Mouse (Mus musculus): ENCODE data around the gene Jph4.

Gene Jph4

GRCm38 (mm10) chr14:55116425-55117200, at the start of gene Jph4:
Gene Jph4 (minus strand): TSS chr14:55116935.
- DNase-seq, result peak; percentile 82

DNA sequence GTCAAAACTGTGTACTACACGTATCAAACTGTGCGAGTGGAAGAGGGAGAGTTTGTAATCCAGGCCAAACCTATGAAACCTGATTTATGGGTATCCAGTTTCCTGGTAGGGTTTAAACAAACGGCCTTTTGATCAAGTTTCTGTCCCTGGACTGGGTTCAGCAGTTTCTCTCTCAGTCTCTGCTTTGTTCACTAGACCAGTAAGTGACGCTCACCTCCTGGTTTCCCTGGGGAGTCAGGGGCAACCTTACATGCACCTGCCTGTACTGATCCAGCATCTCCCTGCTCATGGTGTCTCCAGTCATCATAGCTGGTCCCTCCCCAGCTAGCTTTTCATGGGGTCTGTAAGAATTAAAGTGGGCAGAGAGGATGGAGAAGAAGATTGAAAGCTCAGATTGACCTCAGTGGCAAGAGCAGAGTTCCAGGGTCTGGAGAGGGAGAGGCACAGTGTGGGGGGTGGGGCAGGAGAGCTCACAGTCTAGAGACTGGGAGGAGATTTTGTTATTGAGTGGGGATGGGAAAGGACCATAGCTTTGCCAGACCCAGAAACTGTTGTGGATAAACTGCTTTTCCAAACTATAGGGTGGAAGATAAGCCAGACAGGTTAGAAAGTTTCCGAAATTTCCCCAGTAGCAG, 47.6 kb upstream of the Jph4 start:
- no peak for DNase-seq

- no peak for DNase-seq
Measured at GRCm38 (mm10) chr14:55162168-55162567, 45.4 kb upstream of the Jph4 start.

DNA sequence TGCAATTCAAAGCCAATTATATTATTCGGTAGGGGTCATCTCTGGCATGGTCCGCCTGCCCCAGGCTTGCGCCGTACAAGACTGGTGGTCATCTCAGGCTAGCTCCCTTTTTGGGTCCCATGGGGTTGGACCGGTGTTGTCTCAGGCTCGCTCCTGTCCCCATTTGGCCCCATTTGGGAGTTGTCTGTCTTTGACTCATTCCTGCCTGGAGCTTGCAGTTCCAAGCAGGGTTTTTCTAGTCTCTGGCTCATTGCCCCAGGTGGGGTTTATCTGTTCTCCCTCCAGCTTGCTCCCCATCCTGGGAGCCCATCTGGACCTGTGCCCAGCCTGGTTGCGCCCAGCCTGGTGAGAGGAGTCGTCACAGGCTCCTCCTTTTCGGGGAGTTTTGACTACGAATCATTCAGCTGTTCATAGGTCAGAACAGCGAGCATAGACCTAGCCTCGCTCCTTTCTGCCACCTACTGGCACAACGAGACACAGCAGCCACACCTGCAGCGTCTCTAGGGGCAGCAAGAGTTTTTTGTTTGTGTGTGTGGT, 44.4 kb upstream of the Jph4 start:
- DNase-seq, result peak; percentile 71

DNA sequence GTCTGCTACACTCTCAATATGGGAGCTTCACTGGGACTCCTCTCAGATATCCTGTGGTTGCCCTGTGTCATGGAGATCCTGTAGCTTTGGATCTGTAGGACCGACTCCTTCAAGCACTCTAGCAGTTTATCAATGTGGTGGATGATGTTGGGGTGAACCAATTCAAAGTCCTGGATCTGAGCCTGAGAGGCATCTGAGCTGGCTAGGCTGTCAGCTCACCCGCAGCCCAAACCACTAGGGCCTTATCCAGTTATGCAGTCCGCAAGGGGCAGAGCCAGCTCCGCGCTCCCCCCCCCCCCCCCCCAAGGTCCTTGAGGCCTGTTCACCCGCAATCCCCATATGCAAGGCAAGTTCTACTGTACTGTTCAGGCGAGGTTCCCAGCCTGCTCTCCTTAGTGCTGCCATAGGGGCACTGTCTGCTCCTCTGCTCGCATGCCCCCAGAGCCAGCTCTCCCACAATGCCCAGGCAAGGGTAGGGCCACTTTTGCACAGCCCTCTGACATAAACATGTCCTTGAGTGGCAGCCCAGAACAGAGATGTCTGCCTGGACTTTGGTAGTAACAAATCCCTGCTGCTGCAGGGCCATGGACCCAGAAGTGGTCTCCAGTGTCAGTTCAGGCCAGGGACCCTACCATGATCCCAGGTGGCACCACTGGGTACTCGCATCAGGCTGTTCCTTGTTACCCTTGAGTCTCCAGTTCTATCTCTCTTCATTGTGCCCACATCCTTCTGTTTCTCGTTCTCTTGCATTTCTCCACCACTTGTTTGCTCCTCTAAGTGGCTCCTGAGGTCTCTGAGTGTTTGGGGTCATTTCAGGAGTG, 43.7 kb upstream of the Jph4 start:
- DNase-seq, result no peak

- no peak for DNase-seq
Measured at GRCm38 (mm10) chr14:55157322-55158065, 40.8 kb upstream of the Jph4 start.

DNA sequence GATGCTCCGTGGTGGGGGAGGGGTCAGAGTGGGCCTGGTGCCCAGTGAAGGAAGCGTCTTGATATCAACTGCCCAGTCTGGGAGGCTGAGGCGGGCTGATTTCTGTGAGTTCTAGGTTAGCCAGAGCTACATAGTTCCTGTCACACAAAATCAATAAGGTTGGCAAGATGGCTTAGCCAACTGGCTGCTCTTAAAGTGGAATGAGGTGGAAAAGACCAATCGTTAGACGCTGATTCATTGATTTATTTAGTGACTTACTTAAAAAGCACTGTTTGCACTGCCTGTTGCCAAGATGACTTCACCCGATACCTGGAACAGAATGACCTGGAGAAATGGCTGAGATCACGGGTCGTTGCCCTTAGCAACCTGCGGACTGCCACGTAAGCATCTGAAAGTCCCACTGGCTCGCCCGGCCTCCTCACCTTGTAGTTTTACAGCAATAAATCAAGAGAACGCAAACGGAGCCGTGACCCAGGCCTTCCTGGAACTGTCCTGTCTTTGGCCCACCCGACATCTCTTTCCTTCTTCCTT, 36.3 kb upstream of the Jph4 start:
- DNase-seq, result no peak

DNA sequence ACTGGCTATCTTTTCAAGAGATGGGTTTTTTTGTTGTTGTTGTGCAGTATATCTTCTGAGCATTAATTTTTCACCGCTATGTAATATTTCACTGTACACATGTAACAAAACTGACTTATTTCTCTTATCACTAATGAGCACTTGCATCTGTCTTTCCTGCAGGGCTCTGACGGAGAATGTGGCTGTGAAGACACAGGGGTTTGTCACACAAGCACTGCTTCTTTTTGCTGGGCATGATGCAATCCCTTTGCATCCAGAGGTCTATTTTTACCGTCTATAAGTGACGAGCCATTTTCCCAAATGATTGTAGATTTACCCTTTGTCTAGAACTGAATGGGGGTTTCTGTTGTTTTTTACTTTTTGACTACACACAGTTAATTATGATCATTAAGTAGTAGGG, 35.4 kb upstream of the Jph4 start:
- DNase-seq, result no peak

- DNase-seq, result no peak
Measured at GRCm38 (mm10) chr14:55150985-55151384, 34.2 kb upstream of the Jph4 start.

- DNase-seq, result no peak
Measured at GRCm38 (mm10) chr14:55149041-55149440, 32.3 kb upstream of the Jph4 start.

DNA sequence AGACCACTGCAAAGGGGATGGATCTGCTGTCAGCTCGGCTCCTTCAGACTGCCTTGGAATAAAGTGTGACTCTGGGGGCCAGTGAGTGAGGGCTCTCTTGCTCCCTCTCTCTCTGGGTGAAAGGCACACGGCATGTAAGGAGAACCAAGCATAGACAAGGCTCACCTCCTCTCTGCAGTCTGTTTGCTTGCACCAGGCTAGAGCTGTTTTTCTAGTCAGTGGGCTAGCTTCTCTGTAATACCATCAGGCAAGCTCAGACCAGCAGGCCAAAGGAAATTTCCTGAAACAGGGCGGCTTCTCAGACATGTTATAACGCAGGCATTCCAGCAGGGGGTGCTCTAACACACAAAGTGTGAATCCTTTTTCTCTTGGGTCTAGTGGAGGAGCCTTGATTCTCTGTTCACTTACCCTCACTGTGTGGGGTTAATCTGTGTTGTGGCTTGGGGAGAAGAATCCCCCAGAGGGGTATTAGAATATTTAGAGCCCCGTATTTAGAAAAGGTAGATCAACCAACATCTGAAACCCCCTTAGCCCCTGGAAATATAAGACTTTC, 31.7 kb upstream of the Jph4 start:
- peak; percentile 39 for DNase-seq

DNA sequence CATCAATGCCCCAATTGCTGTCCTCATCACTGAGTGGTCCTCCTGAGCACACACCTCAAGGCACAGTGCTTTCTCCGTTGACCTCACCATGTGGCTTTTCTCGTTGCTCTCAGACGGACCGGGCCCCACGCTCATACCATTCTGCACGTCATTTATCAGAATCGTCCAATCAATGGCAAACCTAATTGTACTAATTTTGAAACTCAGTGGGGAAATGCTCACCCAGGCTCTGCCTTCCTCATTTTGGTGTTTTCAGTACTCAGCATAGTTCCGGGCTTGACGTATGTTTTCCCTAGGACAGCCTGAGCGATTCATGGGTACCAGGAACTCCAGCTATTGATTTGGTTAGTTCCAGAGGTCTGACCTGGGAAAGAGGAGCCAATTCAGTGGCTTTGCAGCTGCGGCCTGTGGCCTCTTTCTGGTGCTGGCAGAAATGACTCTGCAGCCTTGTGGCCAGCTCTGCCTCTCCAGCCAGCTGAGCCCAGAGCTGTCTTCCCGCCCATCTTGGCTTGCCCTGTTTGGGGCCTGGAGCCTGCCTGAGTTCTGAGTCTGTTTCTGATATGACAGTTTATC, 30.2 kb upstream of the Jph4 start:
- DNase-seq, result no peak

GRCm38 (mm10) chr14:55146324-55146723, 29.6 kb upstream of the Jph4 start:
- no peak for DNase-seq

DNA sequence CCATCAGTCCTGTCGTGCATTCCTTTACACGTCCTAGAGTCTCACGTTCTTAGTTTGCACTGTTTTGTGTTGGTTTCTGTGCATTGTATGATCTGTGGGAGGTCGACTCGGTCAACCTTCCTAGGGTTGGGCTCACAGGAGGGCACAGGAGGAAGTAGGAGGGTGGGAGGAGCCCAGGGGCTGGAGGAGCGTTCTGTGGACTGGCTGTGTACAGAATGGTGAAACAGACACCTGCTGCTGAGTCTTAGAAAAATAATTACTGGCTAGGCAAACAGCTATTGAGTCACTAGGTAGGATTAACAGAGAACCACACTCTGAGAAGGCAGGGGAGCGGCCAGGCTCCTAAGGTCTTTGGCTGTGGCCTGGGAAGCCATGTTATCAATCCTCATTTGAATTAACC, 22.6 kb upstream of the Jph4 start:
- no peak for DNase-seq

GRCm38 (mm10) chr14:55135676-55136075, 18.9 kb upstream of the Jph4 start:
- DNase-seq, result no peak

GRCm38 (mm10) chr14:55126521-55126920, 9.8 kb upstream of the Jph4 start:
- peak; percentile 57 for DNase-seq

DNA sequence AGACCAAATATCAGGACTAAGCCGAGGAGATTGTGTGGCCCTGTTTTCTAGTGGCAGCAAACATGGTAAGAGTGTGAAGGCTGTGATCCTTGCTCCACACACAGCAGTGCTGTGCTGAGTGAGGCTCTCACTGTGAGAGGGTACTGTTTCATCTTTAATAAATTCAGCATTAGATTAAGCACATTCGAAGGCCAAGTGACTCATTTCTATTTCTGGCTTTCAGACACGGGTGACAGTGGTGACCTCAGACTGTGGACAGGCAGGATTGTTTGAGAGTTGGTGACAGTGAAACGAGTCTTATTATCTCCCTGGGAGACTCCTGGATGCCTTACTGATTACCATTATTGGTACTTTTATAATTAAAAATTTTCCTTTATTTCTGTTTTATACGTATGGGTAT, 9.0 kb upstream of the Jph4 start:
- DNase-seq, result peak; percentile 44

GRCm38 (mm10) chr14:55122359-55122758, 5.6 kb upstream of the Jph4 start:
- DNase-seq, result no peak

GRCm38 (mm10) chr14:55121947-55122346, 5.2 kb upstream of the Jph4 start:
- DNase-seq, result peak; percentile 71

DNA sequence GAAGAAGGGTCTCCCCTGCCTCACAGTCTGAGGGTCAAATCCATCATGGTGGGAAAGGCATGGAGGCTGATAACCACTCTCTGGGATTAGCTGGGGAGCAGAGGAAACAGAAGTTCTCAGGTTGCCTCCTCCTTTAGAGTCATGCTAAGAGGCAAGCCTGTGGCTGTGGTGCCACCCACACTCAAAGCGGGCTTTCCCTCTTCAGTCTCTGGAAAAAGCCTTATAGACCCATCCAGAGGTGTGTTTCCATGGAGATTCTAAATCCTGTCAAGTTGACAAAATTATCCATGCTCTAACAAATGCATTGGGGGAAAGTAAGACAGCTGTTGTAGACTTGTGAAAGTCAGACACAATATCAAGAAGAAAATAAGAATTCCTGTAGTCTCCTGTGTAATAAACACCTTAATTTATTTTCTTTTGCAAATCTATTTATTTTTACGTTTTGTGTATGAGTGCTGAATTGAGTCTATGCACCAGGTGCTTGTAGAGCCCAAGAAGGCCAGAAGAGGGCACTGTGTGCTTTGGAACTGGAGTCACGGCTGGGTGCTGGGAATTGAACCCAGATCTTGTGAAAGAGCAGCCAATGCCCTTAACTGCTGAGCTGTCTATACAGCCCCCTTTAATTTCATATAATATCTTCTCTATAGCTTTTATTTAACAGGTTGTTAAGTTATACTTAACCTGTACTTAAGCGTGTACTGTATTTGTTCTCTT, 2.8 kb upstream of the Jph4 start:
- DNase-seq, result no peak

DNA sequence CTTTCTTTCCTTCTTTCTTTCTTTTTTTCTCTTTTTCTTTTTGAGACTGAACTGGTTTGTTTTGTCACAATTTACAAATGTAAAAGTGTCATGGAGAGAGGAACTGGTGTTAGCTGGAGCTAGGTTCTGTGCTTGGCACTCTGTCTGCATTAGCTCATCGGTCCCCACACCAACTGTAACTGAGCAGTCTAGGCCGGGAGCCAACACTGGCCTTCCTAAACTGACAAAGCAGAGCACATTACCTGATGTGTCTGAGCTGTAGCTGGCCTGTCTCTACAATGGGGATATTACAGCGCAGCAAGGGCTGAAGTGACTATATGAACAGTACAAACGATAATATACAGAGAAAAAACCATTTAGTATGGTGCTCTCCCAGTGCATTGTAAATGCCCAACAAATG, 2.1 kb upstream of the Jph4 start:
- peak; percentile 80 for DNase-seq

Data from layer of hippocampus, adult 9-11 months (tissue).